Mouse (Mus musculus) intestine, embryonic 14.5 days (tissue): Measurements from ENCODE around the gene Catip. TPM values are rescaled to one million over a fixed set of nuclear protein-coding genes. Genes with fewer than 3 reads are reported as not detected.

ENCODE experiments used
- ATAC-seq: fragments of 200-750 bp; cut with Nextera tagmentation; replicated peaks from 2 replicates; pipeline ENCODE4 v1.8.0; 2017; ENCODE audit warnings: low read depth, moderate number of reproducible peaks, moderate TSS enrichment, moderate library complexity; ENCODE audit not compliant: low FRiP score, low TSS enrichment
- DNase-seq: peaks from one replicate; pipeline ENCODE4 v3.0.0-alpha.2; 2018; ENCODE audit warnings: low spot score
- H3K27ac ChIP-seq: fragments of 300-500 bp; sonication (generic); 2 replicates; pipeline ENCODE4 v1.5.1; 2014; ENCODE audit warnings: low read depth, mild to moderate bottlenecking, control low read depth
- H3K27me3 ChIP-seq: fragments of 300-500 bp; sonication (generic); replicated peaks from 2 replicates; pipeline ENCODE4 v1.6.1; 2014; ENCODE audit warnings: low read length, control low read depth; ENCODE audit not compliant: control insufficient read depth, insufficient read depth
- H3K36me3 ChIP-seq: fragments of 300-500 bp; sonication (generic); 2 replicates; pipeline ENCODE4 v1.6.1; 2014; ENCODE audit warnings: low read length, control low read depth; ENCODE audit not compliant: control insufficient read depth, insufficient read depth
- H3K4me1 ChIP-seq: fragments of 300-500 bp; sonication (generic); replicated peaks from 2 replicates; pipeline ENCODE4 v1.6.1; 2014; ENCODE audit warnings: low read length, control low read depth, mixed read lengths; ENCODE audit not compliant: control insufficient read depth, insufficient read depth
- H3K4me2 ChIP-seq: fragments of 300-500 bp; sonication (generic); 2 replicates; pipeline ENCODE4 v1.6.1; 2014; ENCODE audit warnings: low read length
- H3K4me3 ChIP-seq: fragments of 300-500 bp; sonication (generic); 2 replicates; pipeline ENCODE4 v1.5.1; 2014; ENCODE audit warnings: low read depth, low read length, control low read depth, mixed read lengths
- H3K9ac ChIP-seq: fragments of 300-500 bp; sonication (generic); 2 replicates; pipeline ENCODE4 v1.6.1; 2014; ENCODE audit warnings: mild to moderate bottlenecking, low read length
- H3K9me3 ChIP-seq: fragments of 300-500 bp; sonication (generic); 2 replicates; pipeline ENCODE4 v1.6.1; 2016; ENCODE audit warnings: low read length, control low read depth; ENCODE audit not compliant: control insufficient read depth
- WGBS: fragments of 180-500 bp; shearing (Covaris S2); extraction: QIAGEN DNeasy Blood & Tissue Kit; methylation state at CpG from one replicate; pipeline ENCODE4 v1.1.7; 2014; 5-methylcytosine and 5-hydroxymethylcytosine counted together
- polyA plus RNA-seq: library from polyadenylated mRNA; unstranded; fragments of >200 nt; fragmentation: Nextera tagmentation; extraction: Ambion mirVana; gene quantifications from 2 replicates; pipeline ENCODE4 v1.2.1, GENCODE M21; 2014

Gene Catip
- polyA plus RNA-seq, 1 experiment from 2014 or later: 0.60 TPM

- DNase-seq: no peak
- Histone ChIP-seq H3K9me3 (no peaks in the 10 kb centered on the region), H3K9ac (no peak overlapping the region), H3K4me2 (no peak overlapping the region), H3K27me3 (no peaks in the 10 kb centered on the region), H3K27ac (no peak overlapping the region), H3K36me3 (peaks cover 18% of the 10 kb centered on the region), H3K4me3 (no peak overlapping the region), H3K4me1 (no peaks in the 10 kb centered on the region)
- no peak for ATAC-seq
- 82% methylated on average over 5 of the region's 5 CpGs for WGBS
These were observed 9.3 kb upstream of the Catip start for GRCm38 (mm10) chr1:74352532-74353096.

DNA sequence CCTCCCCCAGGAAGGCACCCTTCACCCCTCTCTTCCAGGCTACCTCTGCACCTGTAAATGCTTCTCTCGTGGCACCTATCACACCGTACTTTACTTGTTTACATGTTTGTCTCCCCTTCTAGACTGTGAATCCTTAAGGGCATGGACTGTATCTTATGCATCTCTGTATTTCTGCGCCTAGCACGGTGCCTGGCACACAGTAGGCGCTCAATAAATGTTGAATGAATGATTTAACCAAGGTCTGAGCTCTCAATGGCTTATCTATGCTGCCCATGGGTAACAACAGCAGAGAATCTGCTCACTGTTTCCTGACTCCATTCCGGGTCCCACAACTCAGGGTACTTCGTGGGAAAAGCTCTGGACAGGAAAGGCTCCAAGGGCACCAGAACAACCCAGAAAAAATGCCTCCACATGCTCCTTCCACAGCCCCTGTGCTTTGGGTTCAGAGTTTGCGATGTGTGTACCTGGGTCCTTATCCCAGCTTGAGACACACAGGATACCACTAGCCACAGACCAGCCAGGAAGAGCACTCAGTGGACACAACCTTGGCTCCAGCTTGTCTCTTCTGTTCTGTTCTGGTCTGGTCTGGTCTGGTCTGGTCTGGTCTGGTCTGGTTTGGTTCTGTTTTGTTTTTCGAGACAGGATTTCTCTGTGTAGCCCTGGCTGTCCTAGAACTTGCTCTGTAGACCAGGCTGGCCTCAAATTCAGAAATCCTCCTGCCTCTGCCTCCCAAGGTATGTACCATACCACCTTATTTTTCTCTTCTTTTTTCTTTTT lies 8.3 kb upstream of the Catip start:
- DNase-seq: no peak
- Histone ChIP-seq H3K4me2 (no peak overlapping the region), H3K27ac (no peak overlapping the region), H3K9ac (no peak overlapping the region), H3K9me3 (no peaks in the 10 kb centered on the region), H3K27me3 (no peaks in the 10 kb centered on the region), H3K4me1 (no peaks in the 10 kb centered on the region), H3K4me3 (no peak overlapping the region), H3K36me3 (peaks cover 14% of the 10 kb centered on the region)
- no peak for ATAC-seq
- WGBS: 91% methylated on average over 9 of the region's 9 CpGs

GRCm38 (mm10) chr1:74357531-74357930 lies 4.4 kb upstream of the Catip start:
- Histone ChIP-seq H3K4me2 (no peak overlapping the region), H3K27me3 (no peaks in the 10 kb centered on the region), H3K9me3 (no peaks in the 10 kb centered on the region), H3K4me3 (no peak overlapping the region), H3K9ac (no peak overlapping the region), H3K4me1 (no peaks in the 10 kb centered on the region), H3K27ac (no peak overlapping the region), H3K36me3 (no peaks in the 10 kb centered on the region)
- DNase-seq: no peak
- no peak for ATAC-seq

- 83% methylated on average over 5 of the region's 5 CpGs for WGBS
- no peak overlapping the region for H3K9ac ChIP-seq
- H3K4me1 ChIP-seq: no peaks in the 10 kb centered on the region
- ATAC-seq (no peak), DNase-seq (no peak)
- no peaks in the 10 kb centered on the region for H3K9me3 ChIP-seq
- H3K36me3 ChIP-seq: no peaks in the 10 kb centered on the region
- no peaks in the 10 kb centered on the region for H3K27me3 ChIP-seq
- no peak overlapping the region for H3K4me3 ChIP-seq
- no peak overlapping the region for H3K4me2 ChIP-seq
- H3K27ac ChIP-seq: no peak overlapping the region
These were observed 1.9 kb upstream of the Catip start for GRCm38 (mm10) chr1:74359952-74360517.

GRCm38 (mm10) chr1:74362325-74363229 lies 669 bp downstream of the Catip start:
- H3K27me3 ChIP-seq: no peaks in the 10 kb centered on the region
- no peak overlapping the region for H3K27ac ChIP-seq
- H3K9ac ChIP-seq: no peak overlapping the region
- ATAC-seq: peak; percentile 14; the same call in 1 of the 2 replicates
- H3K4me1 ChIP-seq: 0 out of 2 replicates have a peak, but pooled peaks cover under 1% of the 10 kb centered on the region
- WGBS: 56% methylated on average over 17 of the region's 17 CpGs
- H3K4me3 ChIP-seq: no peak overlapping the region
- H3K9me3 ChIP-seq: no peaks in the 10 kb centered on the region
- DNase-seq: no peak
- no peaks in the 10 kb centered on the region for H3K36me3 ChIP-seq
- no peak overlapping the region for H3K4me2 ChIP-seq

DNA sequence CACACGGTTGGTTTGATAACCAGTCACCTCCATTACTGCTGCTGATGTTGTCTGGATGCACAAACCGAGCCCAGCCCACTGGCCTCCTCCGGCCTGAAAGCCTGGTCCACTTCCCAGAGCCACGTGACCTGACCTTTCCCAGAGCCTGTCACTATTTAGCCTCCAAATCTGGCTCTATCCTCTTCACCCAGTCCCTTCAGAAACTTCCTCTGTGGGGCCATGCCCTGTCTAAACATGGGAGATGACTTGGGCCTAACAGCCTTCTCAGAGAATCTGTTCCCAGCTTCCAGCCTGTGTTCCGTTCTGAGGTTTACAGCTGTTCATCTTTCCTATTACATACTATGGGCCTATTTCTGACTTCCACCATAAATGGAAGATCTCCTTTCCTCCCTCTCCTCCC lies 1.5 kb downstream of the Catip start:
- H3K4me2 ChIP-seq: no peak overlapping the region
- DNase-seq (no peak), ATAC-seq (no peak)
- WGBS: 60% methylated on average over 5 of the region's 5 CpGs
- H3K27me3 ChIP-seq: no peaks in the 10 kb centered on the region
- no peak overlapping the region for H3K9ac ChIP-seq
- no peaks in the 10 kb centered on the region for H3K9me3 ChIP-seq
- peaks cover 9% of the 10 kb centered on the region; the same call in 1 of the 2 replicates for H3K4me1 ChIP-seq
- no peak overlapping the region for H3K4me3 ChIP-seq
- H3K27ac ChIP-seq: no peak overlapping the region
- H3K36me3 ChIP-seq: no peaks in the 10 kb centered on the region

DNA sequence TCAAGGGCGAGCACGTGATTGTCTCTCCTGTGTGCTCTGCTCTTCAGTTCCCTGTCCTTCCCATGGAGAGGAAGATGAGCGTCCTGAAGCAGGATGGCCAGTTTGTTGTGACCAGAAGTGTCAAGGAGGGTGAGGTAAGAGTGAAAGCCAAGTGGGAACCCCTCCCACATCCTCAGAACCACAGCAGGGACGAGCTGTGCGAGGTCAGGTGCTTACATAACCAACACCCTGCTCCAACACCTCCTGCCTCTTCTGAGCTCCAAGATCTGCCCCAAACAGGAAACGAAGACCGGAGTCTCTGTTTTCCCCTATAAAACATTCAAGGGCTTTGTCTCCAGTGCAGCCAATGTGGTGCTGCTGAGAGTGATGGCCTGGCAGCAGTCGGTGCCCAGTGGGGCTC lies 2.4 kb downstream of the Catip start:
- Histone ChIP-seq H3K27ac (no peak overlapping the region), H3K27me3 (no peaks in the 10 kb centered on the region), H3K36me3 (no peaks in the 10 kb centered on the region), H3K4me1 (peaks cover 11% of the 10 kb centered on the region; the same call in 1 of the 2 replicates), H3K4me2 (no peak overlapping the region), H3K9me3 (no peaks in the 10 kb centered on the region), H3K9ac (no peak overlapping the region), H3K4me3 (no peak overlapping the region)
- whole genome bisulfite sequencing: 69% methylated on average over 8 of the region's 8 CpGs
- ATAC-seq: no peak
- no peak for DNase-seq

- peak; percentile 68 for DNase-seq
- peak overlapping the region; percentile 42; the same call in 1 of the 2 replicates for H3K9ac ChIP-seq
- 13% methylated on average over 34 of the region's 34 CpGs for WGBS
These were observed 6.2 kb downstream of the Catip start for GRCm38 (mm10) chr1:74367886-74368645.

More at GRCm38 (mm10) chr1:74367886-74368645, 6.2 kb downstream of the Catip start:
- no peaks in the 10 kb centered on the region for H3K9me3 ChIP-seq
- peak overlapping the region; percentile 65 for H3K4me2 ChIP-seq
- H3K27me3 ChIP-seq: no peaks in the 10 kb centered on the region
- H3K4me3 ChIP-seq: peak overlapping the region; percentile 36
- H3K4me1 ChIP-seq: peaks cover 11% of the 10 kb centered on the region; the same call in 1 of the 2 replicates
- H3K27ac ChIP-seq: no peak overlapping the region
- H3K36me3 ChIP-seq: no peaks in the 10 kb centered on the region
- ATAC-seq: peak; percentile 84
